Mouse (Mus musculus): Measurements from ENCODE around the gene Gap43. TPM values are rescaled to one million over a fixed set of nuclear protein-coding genes. Genes with fewer than 3 reads are reported as not detected.
"Not testable (repeated sequence)": the region's sequence is repeated elsewhere in the genome, so short reads cannot be mapped to it uniquely, and the experiment has no call there.

The Gap43 gene
- polyA plus RNA-seq, 1 experiment = not detected

GRCm38 (mm10) chr16:42350076-42350475 lies 9.6 kb upstream of the Gap43 start:
- no peak overlapping the region for H3K27ac ChIP-seq (ENCODE audit: insufficient read depth, low read length)
- DNase-seq (ENCODE audit: low read depth in 1 of 2, low spot score in 2 of 2) = no peak
- TF ChIP-seq POLR2A (IDR thresholded peaks at IDR 0.05; ENCODE audit: low read depth, low read length) (no peak), CTCF (IDR thresholded peaks at IDR 0.05; ENCODE audit: extremely low read depth, insufficient read depth, insufficient read length, insufficient replicate concordance) (no peak)
- 83% methylated on average over 2 of the region's 2 CpGs for WGBS
- no peaks in the 10 kb centered on the region for H3K4me1 ChIP-seq (ENCODE audit: control insufficient read depth, insufficient read depth, insufficient read length)
- H3K36me3 ChIP-seq (ENCODE audit: control insufficient read depth, insufficient read depth, low read length) = no peaks in the 10 kb centered on the region
- no peaks in the 10 kb centered on the region for H3K27me3 ChIP-seq (ENCODE audit: control insufficient read depth, insufficient read depth, low read length)
- no peak overlapping the region for H3K4me3 ChIP-seq (ENCODE audit: extremely low read depth, insufficient read depth, insufficient read length)

GRCm38 (mm10) chr16:42340865-42341264 lies 414 bp upstream of the Gap43 start:
- H3K4me3 ChIP-seq (ENCODE audit: extremely low read depth, insufficient read depth, insufficient read length); H3K27me3 ChIP-seq (ENCODE audit: control insufficient read depth, insufficient read depth, low read length); DNase-seq (ENCODE audit: low read depth in 1 of 2, low spot score in 2 of 2); H3K36me3 ChIP-seq (ENCODE audit: control insufficient read depth, insufficient read depth, low read length); H3K27ac ChIP-seq (ENCODE audit: insufficient read depth, low read length); H3K4me1 ChIP-seq (ENCODE audit: control insufficient read depth, insufficient read depth, insufficient read length): not testable (repeated sequence)
- 53% methylated on average over 2 of the region's 3 CpGs for WGBS

GRCm38 (mm10) chr16:42339512-42339911 lies 939 bp downstream of the Gap43 start:
- no peak for DNase-seq (ENCODE audit: low read depth in 1 of 2, low spot score in 2 of 2)
- WGBS = 1% methylated on average over 10 of the region's 10 CpGs
- H3K27ac ChIP-seq (ENCODE audit: insufficient read depth, low read length) = no peak overlapping the region
- TF ChIP-seq POLR2A (IDR thresholded peaks at IDR 0.05; ENCODE audit: low read depth, low read length) (no peak), CTCF (IDR thresholded peaks at IDR 0.05; ENCODE audit: extremely low read depth, insufficient read depth, insufficient read length, insufficient replicate concordance) (no peak)
- H3K27me3 ChIP-seq (ENCODE audit: control insufficient read depth, insufficient read depth, low read length) = no peaks in the 10 kb centered on the region
- H3K4me1 ChIP-seq (ENCODE audit: control insufficient read depth, insufficient read depth, insufficient read length) = no peaks in the 10 kb centered on the region
- no peak overlapping the region for H3K4me3 ChIP-seq (ENCODE audit: extremely low read depth, insufficient read depth, insufficient read length)
- H3K36me3 ChIP-seq (ENCODE audit: control insufficient read depth, insufficient read depth, low read length) = no peaks in the 10 kb centered on the region

DNA sequence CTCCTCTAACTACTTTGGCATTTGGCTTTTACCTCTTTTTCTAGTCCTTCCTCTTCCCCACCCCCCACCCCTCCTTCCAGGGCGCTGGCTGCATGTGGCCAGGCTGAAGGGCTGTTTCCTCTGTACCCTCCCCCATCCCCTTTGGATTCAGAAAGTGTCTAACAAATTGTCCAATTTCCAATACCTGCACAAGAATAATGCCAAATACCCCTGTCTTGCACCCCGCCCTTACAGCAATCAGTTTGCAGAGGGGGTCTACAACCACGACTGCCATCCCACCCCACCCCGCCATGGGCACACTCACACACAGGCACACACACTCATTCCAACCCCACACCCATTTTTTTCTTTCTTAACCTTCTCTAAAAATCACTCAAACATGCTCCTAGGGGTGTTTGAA lies 1.5 kb downstream of the Gap43 start:
- no peak overlapping the region for H3K4me3 ChIP-seq (ENCODE audit: extremely low read depth, insufficient read depth, insufficient read length)
- no peaks in the 10 kb centered on the region for H3K36me3 ChIP-seq (ENCODE audit: control insufficient read depth, insufficient read depth, low read length)
- H3K27me3 ChIP-seq (ENCODE audit: control insufficient read depth, insufficient read depth, low read length) = no peaks in the 10 kb centered on the region
- 12% methylated on average over 4 of the region's 4 CpGs for WGBS
- H3K27ac ChIP-seq (ENCODE audit: insufficient read depth, low read length) = no peak overlapping the region
- H3K4me1 ChIP-seq (ENCODE audit: control insufficient read depth, insufficient read depth, insufficient read length) = no peaks in the 10 kb centered on the region
- no peak for DNase-seq (ENCODE audit: low read depth in 1 of 2, low spot score in 2 of 2)
- TF ChIP-seq POLR2A (IDR thresholded peaks at IDR 0.05; ENCODE audit: low read depth, low read length) (no peak), CTCF (IDR thresholded peaks at IDR 0.05; ENCODE audit: extremely low read depth, insufficient read depth, insufficient read length, insufficient replicate concordance) (no peak)

- TF ChIP-seq CTCF (IDR thresholded peaks at IDR 0.05; ENCODE audit: extremely low read depth, insufficient read depth, insufficient read length, insufficient replicate concordance) = no peak
- TF ChIP-seq POLR2A (IDR thresholded peaks at IDR 0.05; ENCODE audit: low read depth, low read length) = no peak
- no peaks in the 10 kb centered on the region for H3K4me1 ChIP-seq (ENCODE audit: control insufficient read depth, insufficient read depth, insufficient read length)
- no peak for DNase-seq (ENCODE audit: low read depth in 1 of 2, low spot score in 2 of 2)
- H3K27me3 ChIP-seq (ENCODE audit: control insufficient read depth, insufficient read depth, low read length) = no peaks in the 10 kb centered on the region
- no peak overlapping the region for H3K4me3 ChIP-seq (ENCODE audit: extremely low read depth, insufficient read depth, insufficient read length)
- 18% methylated on average over 4 of the region's 4 CpGs for WGBS
- no peak overlapping the region for H3K27ac ChIP-seq (ENCODE audit: insufficient read depth, low read length)
- no peaks in the 10 kb centered on the region for H3K36me3 ChIP-seq (ENCODE audit: control insufficient read depth, insufficient read depth, low read length)
Observed at GRCm38 (mm10) chr16:42338342-42338741, 2.1 kb downstream of the Gap43 start.

GRCm38 (mm10) chr16:42337663-42338062 lies 2.8 kb downstream of the Gap43 start:
- no peak overlapping the region for H3K4me3 ChIP-seq (ENCODE audit: extremely low read depth, insufficient read depth, insufficient read length)
- no peak for DNase-seq (ENCODE audit: low read depth in 1 of 2, low spot score in 2 of 2)
- TF ChIP-seq POLR2A (IDR thresholded peaks at IDR 0.05; ENCODE audit: low read depth, low read length) (no peak), CTCF (IDR thresholded peaks at IDR 0.05; ENCODE audit: extremely low read depth, insufficient read depth, insufficient read length, insufficient replicate concordance) (no peak)
- 12% methylated on average over 2 of the region's 2 CpGs for WGBS
- no peaks in the 10 kb centered on the region for H3K36me3 ChIP-seq (ENCODE audit: control insufficient read depth, insufficient read depth, low read length)
- H3K27ac ChIP-seq (ENCODE audit: insufficient read depth, low read length) = no peak overlapping the region
- H3K27me3 ChIP-seq (ENCODE audit: control insufficient read depth, insufficient read depth, low read length) = no peaks in the 10 kb centered on the region
- H3K4me1 ChIP-seq (ENCODE audit: control insufficient read depth, insufficient read depth, insufficient read length) = no peaks in the 10 kb centered on the region

DNA sequence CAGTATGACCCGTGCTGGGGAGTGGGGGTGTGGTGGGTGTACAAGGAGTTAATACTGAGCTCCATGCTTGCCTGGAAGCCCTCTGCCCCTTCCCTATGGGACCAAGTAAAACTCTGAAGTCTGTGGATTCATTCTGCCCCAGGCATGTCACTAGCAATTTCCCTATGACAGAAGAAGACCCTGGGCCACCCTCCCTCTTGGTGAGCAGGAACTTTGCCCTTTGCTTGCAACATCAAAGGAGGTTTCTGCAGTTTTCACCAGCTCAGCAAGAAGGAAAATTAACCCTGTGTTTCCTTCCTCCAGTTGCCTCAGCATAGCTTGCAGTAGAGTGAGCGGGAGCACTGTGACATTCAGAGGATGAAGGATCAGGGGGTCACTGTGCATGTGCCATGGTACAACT lies 3.8 kb downstream of the Gap43 start:
- TF ChIP-seq POLR2A (IDR thresholded peaks at IDR 0.05; ENCODE audit: low read depth, low read length) (no peak), CTCF (IDR thresholded peaks at IDR 0.05; ENCODE audit: extremely low read depth, insufficient read depth, insufficient read length, insufficient replicate concordance) (no peak)
- WGBS = 68% methylated on average over 2 of the region's 2 CpGs

More for the DNA sequence above, 3.8 kb downstream of the Gap43 start:
- no peak for DNase-seq (ENCODE audit: low read depth in 1 of 2, low spot score in 2 of 2)
- no peaks in the 10 kb centered on the region for H3K36me3 ChIP-seq (ENCODE audit: control insufficient read depth, insufficient read depth, low read length)
- no peak overlapping the region for H3K27ac ChIP-seq (ENCODE audit: insufficient read depth, low read length)
- H3K27me3 ChIP-seq (ENCODE audit: control insufficient read depth, insufficient read depth, low read length) = no peaks in the 10 kb centered on the region
- H3K4me3 ChIP-seq (ENCODE audit: extremely low read depth, insufficient read depth, insufficient read length) = no peak overlapping the region
- no peaks in the 10 kb centered on the region for H3K4me1 ChIP-seq (ENCODE audit: control insufficient read depth, insufficient read depth, insufficient read length)
